Mouse (Mus musculus): Measurements from ENCODE around the gene Ptpra. TPM values are rescaled to one million over a fixed set of nuclear protein-coding genes. Genes with fewer than 3 reads are reported as not detected.
"Not testable (repeated sequence)": the region's sequence is repeated elsewhere in the genome, so short reads cannot be mapped to it uniquely, and the experiment has no call there.

The Ptpra gene
- total RNA-seq, 2 experiments from 2014 or later, result 15.5 to 20.6 TPM

DNA sequence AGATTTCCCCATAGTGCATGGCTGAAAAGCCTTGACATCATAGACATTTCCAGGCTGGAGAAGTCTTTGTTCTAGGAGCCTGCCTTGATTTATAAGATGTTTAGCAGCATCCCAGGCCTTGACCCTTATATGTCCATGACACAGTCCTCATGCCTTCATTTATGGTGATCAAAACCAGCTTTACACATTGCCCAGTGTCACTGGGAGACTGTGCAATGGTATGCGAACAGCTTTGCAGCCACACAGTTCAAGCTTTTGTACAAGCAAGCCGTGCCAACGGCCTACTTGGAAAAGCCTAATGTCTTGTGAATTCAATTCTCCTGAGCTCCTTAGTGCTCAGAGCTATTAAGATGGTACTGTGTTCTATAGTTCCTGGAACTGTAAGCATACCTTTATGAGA lies 32.6 kb downstream of the Ptpra start:
- no peak for DNase-seq
- intact Hi-C loops (cut with DNase I), result no loop called here

DNA sequence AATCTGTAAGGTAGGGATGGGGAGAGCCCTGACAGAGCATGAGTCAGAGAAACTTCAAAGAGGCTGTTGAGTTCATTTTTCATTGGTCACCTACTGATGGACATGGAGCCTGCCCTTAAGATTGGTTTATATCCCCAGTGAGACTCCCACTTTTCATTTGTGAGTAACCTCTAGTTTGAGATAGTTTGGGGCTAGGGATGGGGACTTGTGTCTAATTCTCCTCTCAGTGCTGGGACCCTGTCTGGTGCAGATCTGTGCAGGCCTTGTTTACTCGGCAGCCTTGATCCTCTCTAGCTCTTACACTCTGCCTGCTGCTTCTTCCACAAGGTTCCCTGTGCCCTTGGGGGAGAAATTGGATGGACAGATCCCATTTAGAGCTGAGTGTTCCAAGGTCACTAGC lies 34.1 kb downstream of the Ptpra start:
- intact Hi-C loops (cut with DNase I), result no loop called here
- no peak for DNase-seq

DNA sequence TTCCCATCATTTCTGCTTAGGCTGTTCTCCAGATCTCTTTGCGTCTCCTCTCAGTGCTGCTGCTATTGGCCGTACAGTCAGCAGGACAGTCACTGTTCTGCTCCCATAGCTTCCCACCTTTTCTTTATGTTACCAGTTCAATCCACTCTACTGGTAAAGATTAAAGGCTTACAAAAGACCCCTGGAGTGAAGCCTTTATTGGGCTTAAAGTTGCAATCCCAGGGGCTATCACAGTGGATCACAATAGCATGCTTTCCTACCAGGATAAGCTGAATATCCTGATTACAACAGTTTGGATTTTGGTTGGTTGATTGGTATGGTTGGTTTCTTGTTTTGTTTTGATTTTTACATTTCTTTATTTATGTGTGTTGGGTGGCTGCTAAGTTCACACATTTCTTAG lies 37.9 kb downstream of the Ptpra start:
- intact Hi-C loops (cut with DNase I), result no loop called here
- no peak for DNase-seq

DNA sequence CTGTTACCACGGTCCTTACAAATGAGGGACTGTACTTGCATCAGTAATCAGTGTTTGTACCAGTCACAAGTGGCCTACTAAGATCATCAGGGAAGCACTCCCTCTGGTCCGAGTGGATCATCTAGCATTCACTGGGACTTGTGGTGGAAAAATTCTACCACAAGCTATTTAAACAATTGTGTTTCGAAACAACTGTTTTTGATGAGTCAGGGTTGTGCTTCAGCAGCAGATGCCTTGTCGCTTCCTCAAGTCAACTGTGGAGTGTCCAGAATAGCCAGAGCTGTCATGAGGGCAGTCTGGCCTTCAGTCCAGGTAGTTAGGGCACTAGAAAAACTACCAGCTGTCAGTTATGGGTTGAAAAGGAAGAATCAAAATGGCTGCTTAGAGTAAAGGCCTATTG lies 38.5 kb downstream of the Ptpra start:
- intact Hi-C loops (cut with DNase I), result no loop called here
- DNase-seq, result no peak

DNA sequence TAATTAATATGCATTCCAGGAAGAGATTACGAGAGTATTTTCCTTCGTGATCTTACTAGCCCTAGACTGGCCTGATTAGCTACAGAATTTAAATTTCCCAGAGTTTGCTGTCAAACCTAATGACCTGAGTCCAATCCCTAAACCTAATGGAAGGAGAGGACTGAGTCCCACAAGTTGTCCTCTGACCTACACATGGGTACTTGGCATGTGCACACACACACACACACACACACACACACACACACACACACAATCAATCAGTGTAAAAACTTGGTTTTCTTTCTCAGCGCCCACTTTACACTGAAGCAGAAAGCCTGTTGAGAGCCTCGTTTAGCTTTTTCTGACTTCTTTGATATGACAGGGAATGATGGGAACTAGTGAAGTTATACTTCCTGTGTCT lies 41.1 kb downstream of the Ptpra start:
- no peak for DNase-seq
- intact Hi-C loops (cut with DNase I), result no loop called here

DNA sequence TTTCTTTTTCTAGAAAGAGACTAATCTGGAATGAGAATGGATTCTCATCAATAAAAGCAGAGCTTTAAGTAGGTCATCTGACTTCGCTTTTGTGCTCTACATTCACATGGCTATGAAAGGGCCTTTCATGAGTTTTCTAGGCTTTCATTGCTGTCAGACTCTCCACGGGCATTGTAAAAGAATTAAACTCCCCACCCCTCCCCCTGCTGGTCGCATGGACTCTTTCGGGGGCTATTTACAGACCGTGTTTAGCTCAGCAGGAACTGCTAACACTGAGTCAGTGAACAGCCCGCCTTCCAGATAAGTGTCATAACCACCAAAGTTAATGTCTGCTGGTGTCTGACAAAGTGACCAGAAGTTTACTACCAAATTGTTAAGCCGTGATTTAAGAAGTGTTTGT lies 41.5 kb downstream of the Ptpra start:
- intact Hi-C loops (cut with DNase I), result no loop called here
- peak; percentile 19 to 20 for DNase-seq

DNA sequence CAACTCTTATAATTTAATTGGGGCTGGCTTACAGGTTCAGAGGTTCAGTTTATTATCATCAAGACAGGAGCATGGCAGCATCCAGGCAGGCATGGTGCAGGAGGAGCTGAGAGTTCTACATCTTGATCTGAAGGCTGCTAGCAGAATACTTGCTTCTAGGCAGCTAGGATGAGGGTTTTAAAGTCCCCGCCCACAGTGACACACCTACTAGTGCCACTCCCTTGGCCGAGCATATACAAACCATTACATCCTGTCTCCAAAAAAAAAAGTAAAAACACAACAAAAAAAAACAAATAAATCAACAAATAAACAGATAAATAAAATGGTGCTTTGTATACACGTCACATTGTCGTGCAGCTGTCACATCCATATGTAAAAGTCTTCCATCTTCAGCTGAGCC lies 45.0 kb downstream of the Ptpra start:
- intact Hi-C loops (cut with DNase I); DNase-seq: not testable (repeated sequence)

DNA sequence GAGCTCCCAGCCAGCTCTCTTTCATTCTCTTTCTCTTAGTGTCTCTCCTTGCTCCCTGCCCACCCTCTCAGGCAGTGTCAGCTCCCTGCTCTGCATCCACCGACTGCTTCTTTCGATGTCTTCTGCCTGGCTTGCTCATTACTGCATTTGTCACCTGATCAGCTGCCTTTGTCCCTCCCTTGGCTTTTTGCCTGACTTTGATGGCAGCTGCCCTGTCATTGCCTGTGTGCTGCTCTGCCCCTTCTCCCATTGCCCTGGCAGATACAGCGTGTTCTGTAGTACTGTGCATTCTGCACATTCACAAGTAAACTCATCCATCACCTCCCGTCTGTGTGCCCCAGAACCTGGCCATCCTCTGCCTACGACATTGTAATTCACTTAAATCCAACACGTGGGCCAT lies 46.0 kb downstream of the Ptpra start:
- peak; percentile 15 to 17 for DNase-seq
- intact Hi-C loops (cut with DNase I), result no loop called here

DNA sequence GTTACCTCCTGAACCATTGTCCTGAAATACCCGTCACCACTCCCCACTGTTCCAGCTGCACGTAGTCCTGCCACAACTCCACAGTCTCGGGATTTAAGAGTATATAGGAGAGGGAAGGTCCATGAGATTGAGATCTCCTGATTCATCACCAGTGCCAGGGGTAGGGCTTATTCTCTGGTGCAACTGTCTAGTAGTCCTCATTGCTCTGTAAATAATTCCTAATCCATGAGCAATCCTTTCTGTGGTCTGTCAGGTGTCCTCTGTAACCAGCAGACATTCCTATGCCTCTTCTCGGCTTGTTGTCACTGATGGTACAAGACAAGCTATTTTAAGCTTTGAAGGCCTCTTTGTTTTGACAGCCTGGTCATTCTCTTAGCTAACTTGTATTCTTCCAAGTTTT lies 46.9 kb downstream of the Ptpra start:
- intact Hi-C loops (cut with DNase I), result no loop called here
- no peak for DNase-seq

DNA sequence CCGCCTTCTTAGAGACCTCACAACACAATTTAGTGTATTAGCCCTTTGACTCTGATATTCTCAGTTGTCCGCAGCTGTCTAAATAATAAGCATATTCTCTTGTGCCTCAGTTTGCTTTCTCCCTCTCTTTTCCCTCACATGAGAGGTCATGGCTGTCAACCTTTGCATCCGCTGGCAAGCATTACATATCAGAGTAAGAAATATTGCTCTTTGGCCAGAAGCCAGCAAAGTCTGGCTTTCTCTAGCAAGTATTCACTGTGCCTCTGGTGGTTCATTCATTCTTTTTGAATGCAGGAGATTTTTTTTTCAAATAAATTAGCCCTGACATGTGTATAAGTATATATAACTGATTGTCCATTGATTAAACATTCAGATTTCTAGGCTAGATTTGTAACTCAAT lies 49.5 kb downstream of the Ptpra start:
- no peak for DNase-seq
- intact Hi-C loops (cut with DNase I), result no loop called here

DNA sequence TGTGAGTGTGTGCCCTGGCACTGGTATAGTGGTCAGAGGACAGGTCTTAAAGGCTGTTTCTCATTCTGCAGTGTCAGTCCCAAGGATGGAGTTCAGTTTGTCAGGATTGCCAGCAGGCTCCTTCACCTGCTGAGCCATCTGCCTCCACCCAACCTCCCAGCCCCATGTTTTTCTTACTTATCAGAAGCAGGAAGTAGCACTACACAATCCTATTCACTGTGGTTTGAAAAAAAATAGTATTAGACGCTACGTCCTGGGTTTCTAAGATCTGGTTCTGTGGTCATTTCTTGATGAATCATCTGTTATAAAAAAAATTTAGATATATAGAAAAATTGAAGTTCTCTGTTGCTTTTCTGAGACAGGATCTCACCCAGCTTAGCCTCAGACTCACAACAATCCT lies 51.5 kb downstream of the Ptpra start:
- intact Hi-C loops (cut with DNase I), result no loop called here
- no peak for DNase-seq

DNA sequence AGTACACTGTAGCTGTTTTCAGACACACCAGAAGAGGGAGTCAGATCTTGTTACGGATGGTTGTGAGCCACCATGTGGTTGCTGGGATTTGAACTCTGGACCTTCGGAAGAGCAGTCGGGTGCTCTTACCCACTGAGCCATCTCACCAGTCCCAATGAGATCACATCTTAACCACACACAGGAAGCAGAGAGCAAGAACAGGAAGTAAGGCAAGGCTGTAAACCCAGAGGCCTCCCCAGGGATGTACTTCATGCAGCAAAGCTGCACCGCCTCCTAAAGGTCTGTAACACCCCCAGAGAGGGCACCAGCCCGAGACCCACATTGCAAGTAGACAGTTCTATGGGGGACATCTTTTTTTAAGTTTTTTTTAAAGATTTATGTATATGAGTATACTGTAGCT lies 61.5 kb downstream of the Ptpra start:
- intact Hi-C loops (cut with DNase I); DNase-seq: not testable (repeated sequence)

DNA sequence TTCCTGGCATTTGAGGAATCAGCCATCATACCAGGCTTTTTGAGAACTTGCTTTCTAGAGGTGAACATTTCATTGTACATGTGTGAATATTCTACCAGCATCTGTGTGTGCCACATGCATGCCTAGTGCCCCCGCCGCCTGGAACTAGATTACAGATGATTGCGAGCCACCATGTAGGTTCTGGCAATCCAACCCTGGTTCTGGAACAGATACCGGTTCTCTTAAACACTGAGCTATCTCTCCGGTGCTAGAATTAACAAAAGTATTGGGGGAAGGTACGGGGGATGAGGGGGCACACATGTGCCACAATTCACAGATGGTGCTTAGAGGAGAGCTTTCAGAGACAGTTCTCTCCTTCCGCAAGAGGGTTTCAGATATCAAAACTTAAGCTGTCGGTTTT lies 63.8 kb downstream of the Ptpra start:
- intact Hi-C loops (cut with DNase I), result no loop called here

DNA sequence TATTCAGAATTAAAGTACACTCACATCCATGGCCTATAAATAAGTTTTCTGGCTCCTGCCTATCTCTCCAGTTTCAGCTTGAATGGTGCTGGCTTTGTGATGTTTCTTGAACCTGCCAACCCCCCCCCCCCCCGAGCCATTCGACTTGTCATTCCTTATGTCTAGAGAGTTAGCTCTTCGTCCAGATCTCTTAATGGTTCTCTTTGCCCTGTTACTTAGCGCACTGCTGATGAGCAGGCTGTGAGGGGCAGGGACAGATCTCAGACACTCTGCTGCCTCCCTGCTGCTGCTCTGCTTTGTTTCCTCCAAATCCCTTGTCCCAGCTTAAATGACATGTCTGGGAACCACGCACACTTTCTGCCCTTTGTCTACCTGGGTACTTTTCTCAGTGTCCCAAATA lies 65.7 kb downstream of the Ptpra start:
- no peak for DNase-seq
- intact Hi-C loops (cut with DNase I), result no loop called here

More for the DNA sequence above, 63.8 kb downstream of the Ptpra start:
- no peak for DNase-seq

DNA sequence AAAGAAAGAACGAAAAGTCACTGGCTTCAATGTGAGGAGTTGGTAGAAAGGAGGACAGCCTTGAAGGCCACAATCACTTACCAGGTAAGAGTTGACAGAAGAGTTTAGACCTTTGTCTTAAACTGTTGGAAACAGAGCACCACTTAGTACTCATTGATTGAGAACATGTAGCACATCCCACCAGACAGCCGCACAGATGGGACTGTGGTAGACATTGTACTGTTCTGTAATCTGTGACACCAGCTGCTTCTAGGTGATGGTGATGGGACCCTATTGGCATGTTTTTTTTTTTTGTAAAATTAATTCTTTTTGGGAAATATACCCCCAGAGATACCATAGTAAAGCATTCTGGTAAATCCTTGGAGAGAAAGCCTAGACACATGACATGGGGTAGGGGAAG lies 71.8 kb downstream of the Ptpra start:
- intact Hi-C loops (cut with DNase I), result no loop called here
- no peak for DNase-seq

DNA sequence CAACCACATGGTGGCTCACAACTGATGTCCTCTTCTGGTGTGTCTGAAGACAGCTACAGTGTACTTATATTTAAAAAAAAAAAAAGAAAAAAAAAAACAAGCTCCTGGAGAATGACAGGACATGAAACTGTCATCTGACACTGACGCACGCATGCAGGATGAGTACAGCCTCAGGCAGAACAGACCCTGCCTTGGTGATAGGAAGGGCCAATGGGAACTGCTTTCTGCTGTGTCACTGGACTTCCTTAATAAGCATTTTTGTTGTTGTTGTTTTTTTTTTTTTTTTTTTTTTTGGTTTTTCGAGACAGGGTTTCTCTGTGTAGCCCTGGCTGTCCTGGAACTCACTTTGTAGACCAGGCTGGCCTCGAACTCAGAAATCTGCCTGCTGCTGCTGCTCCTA lies 75.4 kb downstream of the Ptpra start:
- intact Hi-C loops (cut with DNase I); DNase-seq: not testable (repeated sequence)

DNA sequence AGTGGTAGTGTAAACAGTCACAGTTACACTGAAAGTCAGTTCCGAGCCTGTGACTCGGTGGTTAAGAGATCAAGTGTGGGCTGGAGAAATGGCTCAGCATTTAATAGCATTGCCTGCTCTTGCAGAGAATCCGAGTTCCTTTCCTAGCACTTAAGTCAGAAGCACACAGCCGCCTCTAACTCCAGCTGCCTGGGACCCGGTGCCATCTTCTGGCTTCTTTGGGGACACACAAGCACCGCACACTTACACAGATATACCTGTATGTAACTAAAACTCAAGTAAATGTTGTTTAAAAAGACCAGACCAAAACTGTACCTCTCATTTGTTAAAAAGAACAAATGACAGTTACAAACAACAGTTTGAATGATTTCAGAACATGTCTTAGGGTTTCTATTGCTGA lies 78.4 kb downstream of the Ptpra start:
- intact Hi-C loops (cut with DNase I), result no loop called here
- no peak for DNase-seq

DNA sequence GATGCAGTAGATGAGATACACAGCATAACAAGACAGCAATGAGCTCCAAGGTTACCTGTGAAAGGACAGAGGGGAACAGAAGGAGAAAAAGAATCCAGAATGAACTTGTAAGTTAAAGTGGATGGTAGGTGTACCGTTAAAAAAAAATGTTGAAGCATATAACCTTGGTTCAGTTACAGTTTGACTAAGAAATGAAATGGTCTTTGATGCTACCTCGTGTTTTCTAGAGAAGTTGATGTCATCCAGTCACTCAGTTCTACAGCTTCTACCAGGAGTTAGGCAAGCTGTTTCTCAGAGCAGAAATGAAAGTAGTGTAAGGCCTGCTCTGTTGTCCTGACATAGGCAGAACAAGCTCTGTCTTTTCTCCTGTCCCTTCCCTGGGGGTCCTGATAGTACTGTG lies 79.2 kb downstream of the Ptpra start:
- no peak for DNase-seq
- intact Hi-C loops (cut with DNase I), result no loop called here

DNA sequence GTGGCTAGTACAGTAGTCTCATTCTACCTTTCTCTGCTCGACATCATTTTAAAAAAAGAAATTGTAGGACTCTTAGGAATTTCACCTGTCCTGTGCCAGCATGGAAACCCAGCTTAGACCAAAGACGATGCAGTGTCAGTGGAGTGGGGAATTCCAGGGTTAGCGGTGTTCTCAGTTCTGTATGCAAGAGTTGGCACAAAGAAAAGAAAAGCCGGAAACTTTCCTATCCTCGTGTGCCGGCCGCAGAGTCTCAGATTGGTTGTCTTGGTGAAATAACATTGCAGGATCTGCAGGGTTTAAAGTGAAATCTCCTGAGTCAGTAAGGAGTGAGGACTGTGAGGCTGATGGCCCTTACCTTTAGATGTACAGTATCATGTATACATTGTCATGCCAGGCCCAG lies 79.8 kb downstream of the Ptpra start:
- no peak for DNase-seq
- intact Hi-C loops (cut with DNase I), result no loop called here

DNA sequence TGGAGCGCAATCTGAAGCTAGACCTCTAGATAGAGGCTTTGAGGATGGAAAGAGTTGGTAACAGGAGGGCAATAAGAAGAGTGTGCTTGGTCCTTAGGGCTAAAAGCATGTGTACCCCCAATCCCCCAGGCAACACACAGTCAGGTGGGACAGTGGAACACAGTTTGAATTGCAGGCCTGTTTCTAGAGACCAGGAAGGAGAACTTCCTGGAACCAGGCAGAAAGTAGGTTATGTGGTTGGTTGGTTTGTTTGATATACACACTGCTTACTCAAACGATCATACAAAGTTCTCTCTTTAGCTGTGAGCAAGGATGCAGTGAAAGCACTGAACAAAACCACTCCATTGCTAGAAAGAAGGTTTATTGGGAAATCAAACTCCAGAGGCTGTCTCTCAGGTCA lies 82.1 kb downstream of the Ptpra start:
- no peak for DNase-seq
- intact Hi-C loops (cut with DNase I), result no loop called here

DNA sequence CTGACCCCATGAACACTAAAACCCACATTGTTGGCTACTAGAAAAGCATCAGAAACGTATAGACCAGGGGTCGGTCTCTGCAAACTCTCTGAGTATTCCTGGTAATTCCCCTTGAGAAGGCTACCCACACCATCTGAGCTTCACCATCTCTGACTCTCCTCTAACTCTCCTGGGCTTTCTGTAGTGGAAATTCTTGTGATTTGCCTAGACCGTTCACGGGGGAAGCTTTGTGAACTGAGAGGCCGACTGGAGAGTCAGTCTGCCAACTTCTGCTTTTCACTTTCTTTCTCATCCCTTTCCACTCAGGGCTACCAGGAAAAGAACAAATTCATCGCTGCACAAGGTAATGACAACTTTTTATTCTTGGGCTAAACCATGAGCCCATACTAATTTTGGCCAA lies 84.9 kb downstream of the Ptpra start:
- intact Hi-C loops (cut with DNase I), result no loop called here
- DNase-seq, result no peak

DNA sequence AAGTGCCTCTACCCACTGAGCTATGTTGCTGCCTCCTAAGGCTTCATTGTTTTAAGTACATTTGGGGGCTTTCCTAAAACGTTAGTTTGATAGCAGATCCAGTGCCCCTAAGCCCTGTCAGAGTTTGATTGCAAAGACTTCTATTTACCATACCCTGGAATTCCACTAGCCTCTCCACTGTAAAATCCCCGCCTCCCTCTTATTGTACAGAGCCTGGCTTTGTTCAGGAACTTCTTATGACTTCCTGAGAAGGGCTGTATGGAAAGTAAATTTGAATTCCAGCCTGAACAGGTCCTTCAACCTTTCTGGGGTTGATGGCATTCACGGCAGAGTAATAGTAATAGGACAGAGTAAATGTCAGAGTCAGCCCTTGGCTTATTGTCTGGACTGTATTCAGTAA lies 86.8 kb downstream of the Ptpra start:
- DNase-seq, result no peak
- intact Hi-C loops (cut with DNase I), result no loop called here

DNA sequence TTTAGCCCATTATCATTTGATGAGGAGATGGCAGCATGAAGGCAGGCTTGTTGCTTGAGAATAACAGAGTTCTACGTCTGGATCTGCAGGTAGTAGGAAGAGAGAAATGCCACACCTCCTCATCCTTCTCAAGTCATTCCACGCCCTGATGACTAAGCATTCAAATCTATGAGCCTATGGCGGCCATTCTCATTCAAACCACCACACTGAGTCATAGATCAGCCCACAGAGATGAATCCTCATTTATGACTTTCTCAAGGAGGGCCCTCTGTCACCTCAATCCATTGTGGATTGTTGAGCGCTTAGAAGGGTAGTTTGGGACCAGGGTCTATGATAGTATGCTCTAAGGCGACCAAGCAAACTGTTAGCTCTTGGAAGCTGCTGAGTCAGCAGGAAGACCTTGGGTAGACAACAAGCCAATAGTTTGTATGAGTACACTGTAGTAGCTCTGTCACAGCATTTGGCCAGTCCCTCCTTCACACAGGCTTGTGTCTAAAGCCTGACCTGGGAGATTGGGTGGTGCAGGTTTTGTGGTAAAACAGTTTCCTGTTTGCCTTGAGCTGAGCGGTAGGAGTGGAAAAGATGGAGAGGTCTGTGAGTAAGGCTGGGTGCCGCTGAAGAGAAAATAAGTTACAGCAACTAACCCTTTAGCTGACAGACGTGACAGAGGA lies 88.9 kb downstream of the Ptpra start:
- no peak for DNase-seq
- intact Hi-C loops (cut with DNase I), result no loop called here
